Mouse (Mus musculus): Measurements from ENCODE around the gene Impdh1. TPM values are rescaled to one million over a fixed set of nuclear protein-coding genes. Genes with fewer than 3 reads are reported as not detected.
"Not testable (repeated sequence)": the region's sequence is repeated elsewhere in the genome, so short reads cannot be mapped to it uniquely, and the experiment has no call there.

Impdh1 gene
- polyA plus RNA-seq, 1 experiment = 1.7 TPM

DNA sequence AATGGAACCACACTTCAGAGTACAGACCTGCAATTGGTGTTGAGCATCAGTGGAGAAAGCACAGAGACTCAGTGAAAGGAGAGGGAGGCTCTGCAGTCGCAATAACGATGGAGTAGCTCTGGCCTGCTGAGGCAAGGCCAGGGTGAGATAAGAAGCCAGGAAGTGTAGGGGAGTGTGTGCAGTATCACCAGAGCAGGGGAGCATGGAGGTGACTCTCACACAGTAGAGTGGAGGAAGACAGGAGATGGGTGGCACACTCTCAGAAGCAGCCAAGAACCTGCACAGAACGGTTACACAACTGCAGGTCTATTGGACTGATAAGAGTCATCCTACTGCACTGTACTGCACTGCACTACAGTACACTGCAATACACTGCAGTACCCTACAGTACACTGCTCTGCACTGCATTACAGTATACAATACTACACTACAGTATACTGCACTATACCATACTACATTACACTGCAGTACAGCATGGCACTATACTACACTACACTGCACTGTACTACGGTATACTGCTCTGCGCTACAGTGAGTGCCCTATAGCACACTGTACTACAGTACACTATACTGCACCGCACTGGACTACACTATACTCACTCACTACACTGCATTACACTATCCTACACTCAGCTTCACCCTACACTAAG lies 13.2 kb upstream of the Impdh1 start:
- 0 out of 2 replicates have a peak, but pooled peaks cover 2% of the 10 kb centered on the region for H3K27me3 ChIP-seq (ENCODE audit: control insufficient read depth)
- TF ChIP-seq GATA1 (IDR thresholded peaks at IDR 0.05; ENCODE audit: low read length) (no peak), TAL1 (IDR thresholded peaks at IDR 0.05; ENCODE audit: low read length) (no peak)
- H3K9me3 ChIP-seq (ENCODE audit: control insufficient read depth, low read length) = no peaks in the 10 kb centered on the region
- H3K4me1 ChIP-seq (ENCODE audit: control insufficient read depth) = peaks cover 7% of the 10 kb centered on the region
- H3K4me3 ChIP-seq (replicated peaks) = no peak overlapping the region
- no peaks in the 10 kb centered on the region for H3K36me3 ChIP-seq (ENCODE audit: control insufficient read depth)

DNA sequence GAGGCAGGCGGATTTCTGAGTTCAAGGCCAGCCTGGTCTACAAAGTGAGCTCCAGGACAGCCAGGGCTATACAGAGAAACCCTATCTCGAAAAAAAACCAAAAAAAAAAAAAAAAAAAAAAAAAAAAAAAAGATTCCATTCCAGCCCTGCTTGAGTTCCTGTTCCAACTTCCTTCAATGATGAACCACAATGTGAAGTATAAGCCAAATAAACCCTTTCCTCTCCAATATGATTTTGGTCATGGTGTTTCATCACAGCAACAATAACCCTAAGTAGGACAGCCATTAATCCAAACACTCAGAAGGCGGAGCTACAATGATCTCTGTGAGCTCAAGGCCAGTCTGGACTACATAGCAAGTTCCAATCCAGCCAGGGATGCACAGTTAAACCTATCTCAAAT lies 1.6 kb upstream of the Impdh1 start:
- not testable (repeated sequence) for H3K9me3 ChIP-seq (ENCODE audit: control insufficient read depth, low read length); H3K4me3 ChIP-seq (replicated peaks); H3K36me3 ChIP-seq (ENCODE audit: control insufficient read depth)
- Histone ChIP-seq H3K27me3 (ENCODE audit: control insufficient read depth) (peaks cover 40% of the 10 kb centered on the region), H3K4me1 (ENCODE audit: control insufficient read depth) (peaks cover 15% of the 10 kb centered on the region)

DNA sequence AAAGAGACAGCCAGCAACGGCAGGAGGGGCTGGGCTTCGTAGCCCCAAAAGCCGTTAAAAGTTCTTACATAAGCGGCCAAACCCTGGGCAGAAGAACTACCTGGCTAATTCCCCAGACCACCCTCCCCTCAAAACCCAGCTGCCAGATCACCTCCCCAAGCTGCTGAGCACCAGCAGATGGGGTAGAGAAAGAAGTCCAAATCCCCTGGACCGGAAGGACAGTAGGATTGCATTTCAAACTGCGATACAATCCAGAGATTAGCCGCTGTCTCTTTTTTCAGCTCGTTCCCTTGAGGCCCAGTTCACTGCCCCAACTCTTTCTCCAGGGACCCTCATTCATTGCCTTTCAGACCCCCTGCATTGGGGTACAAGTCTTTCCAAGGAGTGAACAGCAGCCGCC lies 983 bp downstream of the Impdh1 start:
- TF ChIP-seq TAL1 (IDR thresholded peaks at IDR 0.05; ENCODE audit: low read length) (no peak), GATA1 (IDR thresholded peaks at IDR 0.05; ENCODE audit: low read length) (no peak)
- Histone ChIP-seq H3K4me3 (replicated peaks) (peak overlapping the region; percentile 61), H3K4me1 (ENCODE audit: control insufficient read depth) (peaks cover 30% of the 10 kb centered on the region), H3K27me3 (ENCODE audit: control insufficient read depth) (peaks cover 55% of the 10 kb centered on the region), H3K9me3 (ENCODE audit: control insufficient read depth, low read length) (no peaks in the 10 kb centered on the region), H3K36me3 (ENCODE audit: control insufficient read depth) (no peaks in the 10 kb centered on the region)

DNA sequence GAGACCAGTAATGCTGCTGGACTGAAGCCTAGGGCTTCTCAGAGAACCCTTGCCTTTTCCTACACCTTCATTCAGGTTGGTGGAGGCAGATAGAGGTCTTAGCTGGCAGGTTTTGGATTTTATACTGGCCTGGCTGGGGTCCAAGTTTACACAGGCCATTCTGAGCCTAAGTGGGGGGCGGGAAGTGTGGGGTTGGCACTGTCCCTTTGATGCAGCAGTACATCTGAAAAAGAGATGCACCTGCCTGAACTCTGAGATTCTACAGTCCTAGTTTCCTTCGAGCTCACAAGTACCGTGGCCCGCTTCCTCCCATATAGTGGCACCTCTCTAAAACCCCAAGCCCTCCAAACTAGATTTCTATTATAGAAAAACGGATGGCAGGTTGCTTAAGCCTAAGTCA lies 1.4 kb downstream of the Impdh1 start:
- Histone ChIP-seq H3K36me3 (ENCODE audit: control insufficient read depth) (no peaks in the 10 kb centered on the region), H3K9me3 (ENCODE audit: control insufficient read depth, low read length) (no peaks in the 10 kb centered on the region), H3K4me3 (replicated peaks) (no peak overlapping the region), H3K27me3 (ENCODE audit: control insufficient read depth) (peaks cover 55% of the 10 kb centered on the region), H3K4me1 (ENCODE audit: control insufficient read depth) (peaks cover 30% of the 10 kb centered on the region)
- TF ChIP-seq GATA1 (IDR thresholded peaks at IDR 0.05; ENCODE audit: low read length) (no peak), TAL1 (IDR thresholded peaks at IDR 0.05; ENCODE audit: low read length) (no peak)

GRCm38 (mm10) chr6:29214245-29214644 lies 1.9 kb downstream of the Impdh1 start:
- Histone ChIP-seq H3K27me3 (ENCODE audit: control insufficient read depth) (peaks cover 55% of the 10 kb centered on the region), H3K4me1 (ENCODE audit: control insufficient read depth) (peaks cover 30% of the 10 kb centered on the region), H3K4me3 (replicated peaks) (no peak overlapping the region), H3K9me3 (ENCODE audit: control insufficient read depth, low read length) (no peaks in the 10 kb centered on the region), H3K36me3 (ENCODE audit: control insufficient read depth) (no peaks in the 10 kb centered on the region)
- TF ChIP-seq GATA1 (IDR thresholded peaks at IDR 0.05; ENCODE audit: low read length) (no peak), TAL1 (IDR thresholded peaks at IDR 0.05; ENCODE audit: low read length) (no peak)

DNA sequence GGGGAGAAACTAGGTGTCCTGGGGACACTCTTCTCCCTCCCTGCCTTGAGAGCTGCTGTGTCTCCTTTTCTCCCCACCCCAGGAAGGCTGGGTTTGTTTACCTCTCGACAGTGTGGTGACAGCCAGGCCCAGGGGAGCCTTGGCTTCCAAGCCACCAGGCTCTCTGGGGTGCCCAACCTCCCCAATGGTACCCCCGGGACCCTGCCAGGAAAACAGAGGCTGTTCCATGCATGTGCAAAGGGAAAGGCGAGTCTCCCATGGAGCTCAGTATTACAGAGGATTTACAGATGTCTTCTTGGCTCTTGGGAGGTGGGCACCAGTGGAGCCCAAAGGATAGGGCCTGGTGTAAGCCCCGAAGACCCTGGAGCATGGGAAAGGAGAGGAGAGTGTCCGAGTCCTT lies 2.7 kb downstream of the Impdh1 start:
- Histone ChIP-seq H3K9me3 (ENCODE audit: control insufficient read depth, low read length) (no peaks in the 10 kb centered on the region), H3K27me3 (ENCODE audit: control insufficient read depth) (peaks cover 55% of the 10 kb centered on the region), H3K36me3 (ENCODE audit: control insufficient read depth) (no peaks in the 10 kb centered on the region), H3K4me1 (ENCODE audit: control insufficient read depth) (peaks cover 30% of the 10 kb centered on the region), H3K4me3 (replicated peaks) (no peak overlapping the region)
- TF ChIP-seq GATA1 (IDR thresholded peaks at IDR 0.05; ENCODE audit: low read length) (no peak), TAL1 (IDR thresholded peaks at IDR 0.05; ENCODE audit: low read length) (no peak)

- H3K4me1 ChIP-seq (ENCODE audit: control insufficient read depth) = peaks cover 30% of the 10 kb centered on the region
- no peaks in the 10 kb centered on the region for H3K9me3 ChIP-seq (ENCODE audit: control insufficient read depth, low read length)
- TF ChIP-seq GATA1 (IDR thresholded peaks at IDR 0.05; ENCODE audit: low read length) = no peak
- peaks cover 55% of the 10 kb centered on the region for H3K27me3 ChIP-seq (ENCODE audit: control insufficient read depth)
- no peaks in the 10 kb centered on the region; the same call in 1 of the 2 replicates for H3K36me3 ChIP-seq (ENCODE audit: control insufficient read depth)
- peak overlapping the region; percentile 63 for H3K4me3 ChIP-seq (replicated peaks)
These were observed 4.2 kb downstream of the Impdh1 start for GRCm38 (mm10) chr6:29211806-29212492.

- Histone ChIP-seq H3K36me3 (ENCODE audit: control insufficient read depth) (no peaks in the 10 kb centered on the region; the same call in none of the 2 replicates), H3K4me1 (ENCODE audit: control insufficient read depth) (peaks cover 26% of the 10 kb centered on the region), H3K4me3 (replicated peaks) (no peak overlapping the region), H3K27me3 (ENCODE audit: control insufficient read depth) (peaks cover 49% of the 10 kb centered on the region), H3K9me3 (ENCODE audit: control insufficient read depth, low read length) (no peaks in the 10 kb centered on the region)
- TF ChIP-seq GATA1 (IDR thresholded peaks at IDR 0.05; ENCODE audit: low read length) (no peak), TAL1 (IDR thresholded peaks at IDR 0.05; ENCODE audit: low read length) (no peak)
These were observed 5.0 kb downstream of the Impdh1 start for GRCm38 (mm10) chr6:29211146-29211545.

- Histone ChIP-seq H3K9me3 (ENCODE audit: control insufficient read depth, low read length) (no peaks in the 10 kb centered on the region), H3K27me3 (ENCODE audit: control insufficient read depth) (peaks cover 41% of the 10 kb centered on the region), H3K4me1 (ENCODE audit: control insufficient read depth) (peaks cover 18% of the 10 kb centered on the region), H3K4me3 (replicated peaks) (no peak overlapping the region), H3K36me3 (ENCODE audit: control insufficient read depth) (no peaks in the 10 kb centered on the region; the same call in none of the 2 replicates)
- TF ChIP-seq GATA1 (IDR thresholded peaks at IDR 0.05; ENCODE audit: low read length) (no peak), TAL1 (IDR thresholded peaks at IDR 0.05; ENCODE audit: low read length) (no peak)
These were observed 5.8 kb downstream of the Impdh1 start for GRCm38 (mm10) chr6:29210231-29210936.
